Mouse (Mus musculus) limb, embryonic 12.5 days (tissue): ENCODE measurements at regions not wholly inside any gene's neighbourhood (a gene's known extent, or its start where the extent isn't known, plus 50 kb on each side); places are given as distances from the start of the nearest gene placed in this dataset.

Experiments used
- ATAC-seq: fragments of 200-750 bp; cut with Nextera tagmentation; 2 replicates; pipeline ENCODE4 v1.8.0; 2017; ENCODE audit warnings: low read depth, moderate TSS enrichment; ENCODE audit not compliant: insufficient number of reproducible peaks, insufficient read depth, low FRiP score, low TSS enrichment
- H3K27ac ChIP-seq: fragments of 300-500 bp; sonication (generic); 2 replicates; pipeline ENCODE4 v1.5.1; 2016; ENCODE audit warnings: mild to moderate bottlenecking, moderate library complexity
- H3K27me3 ChIP-seq: fragments of 300-500 bp; sonication (generic); 2 replicates; pipeline ENCODE4 v1.6.1; 2016; ENCODE audit warnings: mild to moderate bottlenecking, moderate library complexity
- H3K36me3 ChIP-seq: fragments of 300-500 bp; sonication (generic); 2 replicates; pipeline ENCODE4 v1.6.1; 2016; ENCODE audit warnings: mild to moderate bottlenecking, moderate library complexity
- H3K4me1 ChIP-seq: fragments of 300-500 bp; sonication (generic); replicated peaks from 2 replicates; pipeline ENCODE4 v1.6.1; 2016
- H3K4me2 ChIP-seq: fragments of 300-500 bp; sonication (generic); 2 replicates; pipeline ENCODE4 v1.6.1; 2016; ENCODE audit warnings: mild to moderate bottlenecking, moderate library complexity
- H3K4me3 ChIP-seq: fragments of 300-500 bp; sonication (generic); replicated peaks from 2 replicates; pipeline ENCODE4 v1.5.1; 2016; ENCODE audit warnings: mild to moderate bottlenecking
- H3K9ac ChIP-seq: fragments of 300-500 bp; sonication (generic); replicated peaks from 2 replicates; pipeline ENCODE4 v1.6.1; 2016; ENCODE audit warnings: mild to moderate bottlenecking, moderate library complexity
- H3K9me3 ChIP-seq: fragments of 300-500 bp; sonication (generic); 2 replicates; pipeline ENCODE4 v1.6.1; 2016; ENCODE audit warnings: mild to moderate bottlenecking, moderate library complexity
- WGBS: fragments of 180-500 bp; shearing (Covaris S2); methylation state at CpG from one replicate; pipeline ENCODE4 v1.1.7; 2016; 5-methylcytosine and 5-hydroxymethylcytosine counted together

DNA sequence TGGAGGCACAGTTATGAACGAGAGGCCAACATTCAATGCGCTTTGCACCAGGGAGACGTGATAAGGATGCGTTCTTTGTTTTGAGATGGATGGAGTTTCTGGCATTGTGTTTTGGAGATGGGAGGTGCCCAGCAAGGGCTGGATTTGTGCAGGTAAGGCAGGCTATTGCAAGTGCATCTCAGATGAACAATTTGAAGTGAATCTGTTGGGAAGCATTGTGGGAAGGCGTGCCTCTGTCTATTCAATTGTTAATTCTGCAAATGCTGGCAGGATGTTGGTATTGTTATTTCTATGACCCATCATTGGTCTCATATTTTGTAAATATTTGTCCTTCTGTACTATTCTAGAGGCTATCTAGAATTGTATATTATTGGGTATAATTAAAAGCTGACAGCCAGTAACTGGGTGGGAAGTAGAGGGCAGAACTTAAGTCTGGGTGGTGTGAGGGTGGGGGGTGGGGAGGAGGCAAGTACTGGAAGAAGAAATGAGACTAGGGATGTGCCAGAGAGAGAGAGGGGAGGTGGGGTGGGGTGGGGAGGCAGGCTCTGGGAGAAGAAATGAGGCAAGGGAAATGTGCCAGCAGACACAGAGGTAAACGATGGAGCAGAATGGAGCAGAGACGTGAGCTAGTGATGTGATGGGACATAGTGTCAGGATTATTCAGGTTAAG, 188.9 kb downstream of the Kcnrg start:
- ATAC-seq: no peak
- 89% methylated on average over 7 of the region's 7 CpGs for WGBS

DNA sequence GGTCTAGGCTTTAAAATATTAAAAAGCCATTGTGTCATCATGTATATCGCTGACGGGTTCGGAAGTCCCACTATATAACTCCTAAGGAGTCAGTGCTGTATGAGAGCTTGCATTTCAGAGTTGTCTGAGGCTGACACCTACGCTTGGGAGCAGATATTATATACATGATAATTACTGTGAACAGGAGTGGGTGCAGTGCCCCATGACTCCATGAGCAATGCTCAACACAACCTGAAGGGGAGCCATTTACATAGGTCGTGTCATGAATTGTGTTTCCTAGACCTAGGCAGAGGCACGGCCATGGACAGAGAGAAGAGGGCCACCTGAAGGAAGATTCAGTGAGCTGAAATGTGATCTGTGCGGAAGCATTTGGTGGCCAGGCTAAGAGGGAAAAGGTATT, 189.4 kb downstream of the Kcnrg start:
- Histone ChIP-seq H3K4me3 (no peak overlapping the region), H3K27ac (no peak overlapping the region), H3K9ac (no peak overlapping the region), H3K36me3 (no peaks in the 10 kb centered on the region), H3K27me3 (no peaks in the 10 kb centered on the region), H3K4me2 (no peak overlapping the region), H3K4me1 (no peaks in the 10 kb centered on the region), H3K9me3 (peaks cover 16% of the 10 kb centered on the region; the same call in 1 of the 2 replicates)
- 92% methylated on average over 7 of the region's 7 CpGs for WGBS
- ATAC-seq: no peak

More for the DNA sequence above, 188.9 kb downstream of the Kcnrg start:
- H3K4me2 ChIP-seq: no peak overlapping the region
- peaks cover 16% of the 10 kb centered on the region; the same call in 1 of the 2 replicates for H3K9me3 ChIP-seq
- H3K27me3 ChIP-seq: no peaks in the 10 kb centered on the region
- H3K9ac ChIP-seq: no peak overlapping the region
- H3K27ac ChIP-seq: no peak overlapping the region
- H3K4me1 ChIP-seq: no peaks in the 10 kb centered on the region
- no peak overlapping the region for H3K4me3 ChIP-seq
- no peaks in the 10 kb centered on the region for H3K36me3 ChIP-seq

DNA sequence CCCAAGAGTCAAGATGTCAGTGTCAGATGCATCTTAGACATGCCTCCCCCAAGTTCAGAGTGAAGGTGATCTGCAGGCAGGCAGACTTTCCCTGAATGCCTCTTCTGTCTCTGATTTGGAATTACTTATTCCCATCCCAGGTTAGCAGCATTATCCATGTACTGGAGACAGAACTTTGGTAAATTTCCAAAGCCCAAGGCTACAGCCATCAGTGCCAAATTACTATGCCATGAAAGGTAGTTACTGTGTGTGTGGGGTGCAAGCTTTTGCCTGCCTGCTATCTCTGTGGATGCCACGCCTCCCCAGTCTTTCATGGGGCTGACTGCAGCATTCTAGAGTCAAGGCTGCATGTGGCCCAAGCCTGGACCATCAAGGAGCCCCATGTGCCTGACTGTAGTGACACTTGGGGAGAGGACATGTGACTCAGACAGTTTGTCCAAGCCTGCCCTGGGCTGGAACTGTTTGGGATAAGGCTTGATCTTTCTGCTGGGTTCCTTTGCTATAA, 196.2 kb downstream of the Kcnrg start:
- no peaks in the 10 kb centered on the region for H3K36me3 ChIP-seq
- ATAC-seq: no peak
- H3K27ac ChIP-seq: no peak overlapping the region
- H3K9ac ChIP-seq: no peak overlapping the region
- H3K4me2 ChIP-seq: no peak overlapping the region
- WGBS: 56% methylated on average over 1 of the region's 1 CpGs
- H3K9me3 ChIP-seq: no peaks in the 10 kb centered on the region
- no peak overlapping the region for H3K4me3 ChIP-seq
- H3K27me3 ChIP-seq: no peaks in the 10 kb centered on the region; the same call in 1 of the 2 replicates
- peaks cover 2% of the 10 kb centered on the region for H3K4me1 ChIP-seq

DNA sequence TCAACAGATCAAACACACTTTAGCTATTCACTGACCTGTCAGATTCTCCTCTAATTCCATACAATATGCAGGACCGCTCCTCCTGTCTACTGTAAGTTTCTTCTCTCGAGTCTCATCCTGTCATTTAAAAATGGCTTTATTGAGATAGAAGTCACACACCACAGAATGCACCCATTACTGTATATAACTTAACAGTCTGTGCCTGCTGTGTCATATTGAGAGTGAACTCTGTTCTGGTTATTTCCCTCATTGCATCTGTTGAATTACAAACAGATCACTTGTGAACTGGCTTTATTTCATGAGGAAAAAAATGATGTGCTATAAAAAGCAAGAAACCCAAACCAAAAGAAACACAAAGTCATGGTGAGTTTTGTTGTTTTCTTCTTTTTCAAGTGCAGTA, 198.2 kb downstream of the Kcnrg start:
- Histone ChIP-seq H3K27me3 (no peaks in the 10 kb centered on the region; the same call in 1 of the 2 replicates), H3K4me3 (no peak overlapping the region), H3K27ac (no peak overlapping the region), H3K9ac (no peak overlapping the region), H3K4me2 (no peak overlapping the region), H3K36me3 (no peaks in the 10 kb centered on the region), H3K4me1 (peaks cover 20% of the 10 kb centered on the region), H3K9me3 (no peaks in the 10 kb centered on the region)
- no peak for ATAC-seq
- 88% methylated on average over 2 of the region's 2 CpGs for WGBS

DNA sequence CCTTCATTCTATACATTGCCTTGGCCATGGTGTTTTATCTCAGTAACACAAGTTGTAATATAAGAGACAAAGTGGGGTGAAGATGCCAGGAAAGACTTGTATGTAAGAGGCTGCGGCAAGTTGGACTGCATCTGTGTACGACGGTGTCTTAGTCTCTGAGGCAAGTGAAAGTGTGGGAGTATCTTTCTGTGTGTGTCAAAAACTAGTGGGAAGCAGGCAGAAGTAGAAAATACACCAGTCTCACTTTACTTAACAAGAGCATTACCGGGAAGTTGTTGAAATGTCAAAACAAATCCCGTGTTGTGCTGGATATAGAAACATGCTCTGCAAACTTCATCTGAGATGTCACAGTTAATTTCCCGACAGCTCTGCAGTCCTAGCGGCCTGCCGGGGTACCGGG, 200.9 kb downstream of the Kcnrg start:
- no peaks in the 10 kb centered on the region for H3K27me3 ChIP-seq
- H3K9me3 ChIP-seq: no peaks in the 10 kb centered on the region
- WGBS: 65% methylated on average over 9 of the region's 9 CpGs
- no peak overlapping the region for H3K9ac ChIP-seq
- no peaks in the 10 kb centered on the region for H3K36me3 ChIP-seq
- H3K4me1 ChIP-seq: peaks cover 36% of the 10 kb centered on the region
- H3K4me2 ChIP-seq: no peak overlapping the region
- no peak overlapping the region for H3K4me3 ChIP-seq
- ATAC-seq: no peak
- no peak overlapping the region for H3K27ac ChIP-seq

DNA sequence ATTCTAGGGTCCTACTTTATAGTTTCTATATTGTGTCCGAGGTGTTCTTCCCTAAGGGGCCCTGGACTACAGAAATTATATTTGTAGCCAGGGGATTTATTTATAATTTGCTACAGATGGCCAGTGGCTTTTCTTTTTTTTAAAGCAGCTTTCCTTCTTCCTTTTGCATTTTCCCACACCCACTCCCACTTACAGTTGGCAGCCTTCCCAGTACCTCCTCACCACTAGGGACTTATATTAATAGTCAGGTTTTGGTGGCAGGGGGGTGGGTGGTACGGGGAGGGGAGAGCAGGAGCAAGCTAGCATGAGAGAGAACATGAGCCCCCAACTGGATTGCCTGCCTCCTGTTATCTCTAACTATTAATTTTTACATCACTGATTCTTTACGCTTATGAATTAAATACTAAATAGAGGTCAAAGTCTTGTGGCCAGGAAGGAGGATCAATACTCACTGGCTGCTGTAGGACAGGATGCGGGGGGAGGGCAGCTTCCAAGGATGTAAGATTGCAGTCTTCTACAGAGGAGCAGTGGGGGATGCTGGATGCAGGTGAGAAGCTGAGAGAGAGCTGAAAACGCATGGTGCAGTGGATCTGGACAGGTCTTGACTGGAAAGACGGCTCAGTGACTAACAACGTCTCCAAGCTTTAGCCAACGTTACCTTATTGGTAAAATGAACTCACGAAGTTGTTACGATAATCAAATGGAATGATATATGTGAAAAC, 202.6 kb downstream of the Kcnrg start:
- peak overlapping the region; percentile 11 for H3K4me2 ChIP-seq

DNA sequence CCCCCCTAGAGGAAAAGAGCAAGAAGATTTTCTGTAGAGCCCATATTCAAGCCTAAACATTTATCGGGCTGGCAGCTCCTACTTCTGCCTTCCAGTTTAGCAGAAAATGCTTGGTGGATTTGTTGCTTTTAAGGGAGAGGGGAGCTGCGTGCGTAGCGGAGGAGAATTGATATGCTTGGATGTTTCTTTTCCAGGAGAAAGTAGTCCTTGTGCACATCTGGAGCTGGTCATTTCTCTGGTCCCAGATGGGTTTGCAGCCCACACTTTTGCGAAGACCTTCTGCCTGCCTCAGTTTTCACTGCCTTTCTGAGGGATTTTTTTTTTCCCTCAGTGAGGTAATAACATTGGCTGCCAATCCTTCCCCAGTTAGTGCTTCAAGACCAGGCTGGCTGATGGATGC, 203.6 kb downstream of the Kcnrg start:
- peaks cover 36% of the 10 kb centered on the region for H3K4me1 ChIP-seq
- H3K27ac ChIP-seq: no peak overlapping the region
- no peak overlapping the region for H3K4me2 ChIP-seq
- no peak overlapping the region for H3K4me3 ChIP-seq
- no peaks in the 10 kb centered on the region for H3K27me3 ChIP-seq
- H3K9ac ChIP-seq: no peak overlapping the region
- ATAC-seq: no peak
- H3K36me3 ChIP-seq: no peaks in the 10 kb centered on the region
- H3K9me3 ChIP-seq: no peaks in the 10 kb centered on the region
- 44% methylated on average over 5 of the region's 5 CpGs for WGBS

More for the DNA sequence above, 202.6 kb downstream of the Kcnrg start:
- peak overlapping the region; percentile 62 for H3K27ac ChIP-seq
- H3K4me1 ChIP-seq: peaks cover 36% of the 10 kb centered on the region
- no peaks in the 10 kb centered on the region for H3K27me3 ChIP-seq
- no peak overlapping the region for H3K4me3 ChIP-seq
- 55% methylated on average over 10 of the region's 10 CpGs for WGBS
- H3K9me3 ChIP-seq: no peaks in the 10 kb centered on the region
- H3K36me3 ChIP-seq: no peaks in the 10 kb centered on the region
- no peak for ATAC-seq
- no peak overlapping the region for H3K9ac ChIP-seq

DNA sequence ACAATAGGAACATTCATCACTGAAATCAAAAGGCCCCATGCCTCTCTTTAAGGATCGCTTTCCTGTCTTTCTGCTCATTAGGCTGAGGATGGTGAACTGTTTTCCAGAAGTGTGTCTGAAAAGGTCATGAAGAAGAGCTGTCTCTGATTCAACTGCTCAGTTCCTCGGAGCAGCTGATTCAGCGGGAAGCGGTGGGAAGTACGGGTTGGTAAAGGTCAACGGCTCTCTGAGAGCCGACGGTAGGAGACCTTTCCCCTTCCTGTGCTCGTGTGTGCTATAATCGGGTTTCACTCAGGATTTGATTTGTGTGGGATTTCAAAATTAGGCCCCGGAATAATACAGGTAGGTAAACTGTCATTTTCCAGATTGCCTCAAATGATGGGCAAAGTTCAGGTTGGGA, 210.5 kb downstream of the Kcnrg start:
- H3K27me3 ChIP-seq: no peaks in the 10 kb centered on the region
- H3K4me3 ChIP-seq: no peak overlapping the region
- WGBS: 72% methylated on average over 11 of the region's 11 CpGs
- peaks cover 4% of the 10 kb centered on the region; the same call in 1 of the 2 replicates for H3K4me1 ChIP-seq
- no peak for ATAC-seq
- H3K9ac ChIP-seq: no peak overlapping the region
- H3K9me3 ChIP-seq: 0 out of 2 replicates have a peak, but pooled peaks cover 6% of the 10 kb centered on the region
- H3K4me2 ChIP-seq: no peak overlapping the region
- no peaks in the 10 kb centered on the region for H3K36me3 ChIP-seq
- no peak overlapping the region for H3K27ac ChIP-seq

DNA sequence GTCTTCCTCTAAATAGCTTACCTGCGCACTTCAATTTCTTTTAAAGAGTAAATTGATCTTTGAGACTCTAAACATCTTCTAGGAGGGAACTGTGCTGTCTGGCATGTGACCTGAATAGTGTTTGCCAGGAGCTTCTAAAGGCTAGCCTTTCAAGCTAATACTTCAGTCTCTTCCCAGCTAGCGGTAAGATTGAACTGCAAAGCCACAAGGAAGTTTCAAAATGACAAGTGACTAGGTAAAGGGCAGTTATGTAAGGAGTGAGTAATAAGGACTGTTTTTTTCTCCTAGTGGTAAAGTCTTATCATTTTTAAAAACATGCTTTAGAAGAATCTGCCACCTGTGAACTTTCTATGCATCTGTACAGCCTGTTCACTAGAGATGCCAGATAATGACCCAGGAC, 211.1 kb downstream of the Kcnrg start:
- no peak overlapping the region for H3K27ac ChIP-seq
- ATAC-seq: no peak
- H3K9me3 ChIP-seq: 0 out of 2 replicates have a peak, but pooled peaks cover 6% of the 10 kb centered on the region
- H3K9ac ChIP-seq: no peak overlapping the region
- 91% methylated on average over 2 of the region's 2 CpGs for WGBS
- no peaks in the 10 kb centered on the region for H3K27me3 ChIP-seq
- no peaks in the 10 kb centered on the region for H3K36me3 ChIP-seq
- no peak overlapping the region for H3K4me3 ChIP-seq
- peaks cover 4% of the 10 kb centered on the region; the same call in 1 of the 2 replicates for H3K4me1 ChIP-seq
- H3K4me2 ChIP-seq: no peak overlapping the region

DNA sequence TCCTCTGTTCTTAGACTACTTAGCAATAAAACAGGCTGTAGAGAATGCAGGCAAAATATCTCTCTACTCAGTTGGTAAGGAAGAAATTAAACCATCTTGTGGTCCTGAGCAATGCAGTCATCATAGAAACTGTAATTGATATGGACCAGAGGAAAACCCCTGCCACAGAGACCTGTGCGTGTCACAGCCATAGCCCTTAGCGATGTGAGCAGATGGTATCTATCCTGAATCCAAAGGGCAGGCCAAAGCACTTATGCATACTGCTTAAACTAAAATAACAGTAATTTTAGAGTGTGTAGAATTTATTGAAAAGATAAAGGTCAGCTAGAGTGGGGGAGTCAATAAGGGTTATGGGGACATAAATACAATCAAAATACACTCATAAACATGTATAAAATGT, 212.0 kb downstream of the Kcnrg start:
- no peak overlapping the region for H3K4me2 ChIP-seq
- no peak overlapping the region for H3K9ac ChIP-seq
- peaks cover 4% of the 10 kb centered on the region; the same call in 1 of the 2 replicates for H3K4me1 ChIP-seq
- H3K9me3 ChIP-seq: 0 out of 2 replicates have a peak, but pooled peaks cover 6% of the 10 kb centered on the region
- no peak overlapping the region for H3K27ac ChIP-seq
- no peak overlapping the region for H3K4me3 ChIP-seq
- WGBS: 74% methylated on average over 2 of the region's 2 CpGs
- no peaks in the 10 kb centered on the region for H3K36me3 ChIP-seq
- no peak for ATAC-seq
- H3K27me3 ChIP-seq: no peaks in the 10 kb centered on the region

DNA sequence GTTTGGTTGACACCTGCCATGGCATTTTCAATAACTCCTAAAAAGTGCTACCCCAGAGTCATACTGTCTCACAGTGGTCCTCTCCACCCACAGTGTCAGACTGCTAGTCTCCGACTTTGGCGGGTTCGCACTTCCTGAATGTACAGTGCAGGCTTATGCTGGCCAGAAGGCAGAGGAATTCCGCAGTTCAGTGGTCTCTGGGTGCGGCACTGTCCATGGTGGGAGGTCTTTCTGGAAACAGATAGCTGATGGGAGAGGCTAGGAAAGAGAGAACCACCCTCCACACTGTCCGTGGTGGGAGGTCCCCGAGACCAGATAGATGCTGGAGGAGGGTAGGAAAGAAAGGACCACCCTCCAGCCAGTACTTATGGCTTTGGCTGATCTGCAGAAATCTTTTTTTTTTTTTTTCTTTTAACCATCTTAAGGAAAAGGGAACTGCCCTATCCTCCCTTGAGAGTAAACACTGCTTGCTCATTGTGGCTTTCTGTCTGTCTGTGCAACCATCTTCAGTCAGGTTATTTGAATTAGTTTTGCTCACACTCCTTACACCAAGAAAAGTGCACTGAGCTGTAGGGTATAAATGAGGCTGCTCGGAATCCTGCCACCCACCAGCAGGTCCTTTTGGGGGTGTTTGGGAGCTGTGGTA, 227.2 kb downstream of the Kcnrg start:
- H3K9me3 ChIP-seq: no peaks in the 10 kb centered on the region
- H3K4me1 ChIP-seq: peaks cover 30% of the 10 kb centered on the region
- H3K9ac ChIP-seq: no peak overlapping the region
- H3K36me3 ChIP-seq: no peaks in the 10 kb centered on the region
- no peak overlapping the region for H3K27ac ChIP-seq
- ATAC-seq: no peak
- H3K4me2 ChIP-seq: no peak overlapping the region
- 65% methylated on average over 8 of the region's 8 CpGs for WGBS
- no peaks in the 10 kb centered on the region for H3K27me3 ChIP-seq
- H3K4me3 ChIP-seq: no peak overlapping the region
